Mouse (Mus musculus): ENCODE measurements at regions not wholly inside any gene's neighbourhood (a gene's known extent, or its start where the extent isn't known, plus 50 kb on each side); places are given as distances from the start of the nearest gene placed in this dataset.

DNA sequence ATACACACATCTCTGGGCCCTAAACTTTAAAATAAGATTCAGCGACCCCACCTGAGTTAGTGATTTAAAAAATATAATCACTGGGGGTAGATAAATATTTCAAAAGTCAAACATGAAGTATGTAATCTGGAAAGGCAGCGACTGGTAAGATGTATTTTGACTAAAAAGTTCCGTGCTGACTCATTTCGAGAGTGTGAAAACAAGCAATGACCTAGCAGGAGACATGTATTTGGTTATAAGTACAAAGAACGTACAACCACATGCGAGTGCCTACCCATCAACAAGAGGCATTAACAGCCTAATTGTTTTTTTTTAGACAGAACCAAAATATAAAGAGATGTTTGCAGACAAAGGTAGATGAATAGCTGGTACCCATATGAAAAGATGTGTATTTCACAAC is 57.0 kb upstream of the Pkdcc start:
- Histone ChIP-seq H3K27me3 (ENCODE audit: control insufficient read depth, insufficient read depth, low read length) (peaks cover 49% of the 10 kb centered on the region), H3K4me1 (ENCODE audit: control insufficient read depth, insufficient read depth, low read length) (peaks cover 10% of the 10 kb centered on the region), H3K36me3 (ENCODE audit: control insufficient read depth, insufficient read depth, low read length) (no peaks in the 10 kb centered on the region), H3K9ac (ENCODE audit: low read depth, low read length, severe bottlenecking) (no peak overlapping the region), H3K4me2 (replicated peaks; ENCODE audit: low read depth, low read length, severe bottlenecking) (no peak overlapping the region), H3K27ac (replicated peaks; ENCODE audit: low read depth, low read length) (no peak overlapping the region), H3K9me3 (ENCODE audit: control insufficient read depth, low read length) (no peaks in the 10 kb centered on the region), H3K4me3 (replicated peaks; ENCODE audit: low read length) (no peak overlapping the region)
- no peak for ATAC-seq (ENCODE audit: low FRiP score, low read depth)
- no peak for TF ChIP-seq POLR2A (IDR thresholded peaks at IDR 0.05; ENCODE audit: borderline replicate concordance, extremely low read depth, insufficient read depth, insufficient read length)
- no peak for DNase-seq (ENCODE audit: low spot score)
- 88% methylated on average over 6 of the region's 6 CpGs for WGBS

DNA sequence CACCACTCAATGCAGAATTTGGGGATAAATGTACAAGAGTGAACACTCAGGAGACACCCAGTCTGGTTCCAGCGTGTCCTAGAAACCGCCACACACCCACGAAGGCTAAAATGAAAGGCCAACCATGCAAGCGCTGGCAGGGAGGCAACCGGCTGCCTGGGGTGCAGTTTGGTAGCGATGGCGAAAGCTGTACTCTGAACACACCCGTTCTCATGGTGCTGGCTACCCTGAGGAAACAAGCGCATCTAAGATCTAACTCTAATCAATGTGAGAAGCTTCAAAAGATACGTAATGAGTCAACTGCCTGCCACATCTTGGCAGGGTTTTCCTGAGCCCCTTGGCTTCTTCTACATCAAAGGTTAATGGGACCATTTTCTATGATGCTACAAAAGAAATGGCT is 56.4 kb upstream of the Pkdcc start:
- TF ChIP-seq POLR2A (IDR thresholded peaks at IDR 0.05; ENCODE audit: borderline replicate concordance, extremely low read depth, insufficient read depth, insufficient read length): no peak
- Histone ChIP-seq H3K9ac (ENCODE audit: low read depth, low read length, severe bottlenecking) (no peak overlapping the region), H3K27ac (replicated peaks; ENCODE audit: low read depth, low read length) (no peak overlapping the region), H3K9me3 (ENCODE audit: control insufficient read depth, low read length) (no peaks in the 10 kb centered on the region), H3K36me3 (ENCODE audit: control insufficient read depth, insufficient read depth, low read length) (no peaks in the 10 kb centered on the region), H3K27me3 (ENCODE audit: control insufficient read depth, insufficient read depth, low read length) (peaks cover 55% of the 10 kb centered on the region), H3K4me3 (replicated peaks; ENCODE audit: low read length) (no peak overlapping the region), H3K4me1 (ENCODE audit: control insufficient read depth, insufficient read depth, low read length) (peaks cover 10% of the 10 kb centered on the region), H3K4me2 (replicated peaks; ENCODE audit: low read depth, low read length, severe bottlenecking) (no peak overlapping the region)
- WGBS: 83% methylated on average over 10 of the region's 10 CpGs
- ATAC-seq (ENCODE audit: low FRiP score, low read depth) (no peak), DNase-seq (ENCODE audit: low spot score) (no peak)

DNA sequence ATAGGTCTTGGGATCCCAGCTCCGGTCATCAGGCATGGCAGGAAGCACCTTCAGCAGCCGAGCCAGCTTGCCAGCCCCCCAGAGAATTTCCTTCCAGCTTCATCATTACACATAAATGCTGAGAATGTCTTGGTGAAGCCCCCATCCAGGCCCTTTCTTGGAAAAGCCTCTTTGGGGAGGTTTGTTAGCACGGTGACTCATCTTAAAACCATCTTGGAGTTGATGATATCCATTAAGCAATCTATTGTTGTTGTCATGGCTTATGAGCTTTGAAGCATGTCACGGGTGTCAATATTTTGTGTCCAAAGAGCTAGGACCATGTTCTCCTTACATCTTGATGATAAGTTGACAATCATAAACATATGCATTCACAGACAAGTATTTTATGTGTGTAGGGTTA is 55.5 kb upstream of the Pkdcc start:
- Histone ChIP-seq H3K9me3 (ENCODE audit: control insufficient read depth, low read length) (no peaks in the 10 kb centered on the region), H3K36me3 (ENCODE audit: control insufficient read depth, insufficient read depth, low read length) (no peaks in the 10 kb centered on the region), H3K27me3 (ENCODE audit: control insufficient read depth, insufficient read depth, low read length) (peaks cover 64% of the 10 kb centered on the region), H3K27ac (replicated peaks; ENCODE audit: low read depth, low read length) (no peak overlapping the region), H3K4me3 (replicated peaks; ENCODE audit: low read length) (no peak overlapping the region), H3K4me1 (ENCODE audit: control insufficient read depth, insufficient read depth, low read length) (peaks cover 10% of the 10 kb centered on the region), H3K9ac (ENCODE audit: low read depth, low read length, severe bottlenecking) (no peak overlapping the region), H3K4me2 (replicated peaks; ENCODE audit: low read depth, low read length, severe bottlenecking) (no peak overlapping the region)
- no peak for DNase-seq (ENCODE audit: low spot score)
- TF ChIP-seq POLR2A (IDR thresholded peaks at IDR 0.05; ENCODE audit: borderline replicate concordance, extremely low read depth, insufficient read depth, insufficient read length): no peak
- no peak for ATAC-seq (ENCODE audit: low FRiP score, low read depth)
- WGBS: 82% methylated on average over 4 of the region's 4 CpGs

GRCm38 (mm10) chr17:83160296-83160695 is 54.8 kb upstream of the Pkdcc start:
- no peak overlapping the region for H3K4me2 ChIP-seq (replicated peaks; ENCODE audit: low read depth, low read length, severe bottlenecking)
- ATAC-seq (ENCODE audit: low FRiP score, low read depth) (no peak), DNase-seq (ENCODE audit: low spot score) (no peak)
- H3K27ac ChIP-seq (replicated peaks; ENCODE audit: low read depth, low read length): no peak overlapping the region
- no peaks in the 10 kb centered on the region for H3K9me3 ChIP-seq (ENCODE audit: control insufficient read depth, low read length)
- no peak overlapping the region for H3K9ac ChIP-seq (ENCODE audit: low read depth, low read length, severe bottlenecking)
- no peaks in the 10 kb centered on the region for H3K36me3 ChIP-seq (ENCODE audit: control insufficient read depth, insufficient read depth, low read length)
- H3K27me3 ChIP-seq (ENCODE audit: control insufficient read depth, insufficient read depth, low read length): peaks cover 67% of the 10 kb centered on the region
- H3K4me1 ChIP-seq (ENCODE audit: control insufficient read depth, insufficient read depth, low read length): peaks cover 10% of the 10 kb centered on the region
- no peak for TF ChIP-seq POLR2A (IDR thresholded peaks at IDR 0.05; ENCODE audit: borderline replicate concordance, extremely low read depth, insufficient read depth, insufficient read length)
- no peak overlapping the region for H3K4me3 ChIP-seq (replicated peaks; ENCODE audit: low read length)
- 61% methylated on average over 4 of the region's 4 CpGs for WGBS

DNA sequence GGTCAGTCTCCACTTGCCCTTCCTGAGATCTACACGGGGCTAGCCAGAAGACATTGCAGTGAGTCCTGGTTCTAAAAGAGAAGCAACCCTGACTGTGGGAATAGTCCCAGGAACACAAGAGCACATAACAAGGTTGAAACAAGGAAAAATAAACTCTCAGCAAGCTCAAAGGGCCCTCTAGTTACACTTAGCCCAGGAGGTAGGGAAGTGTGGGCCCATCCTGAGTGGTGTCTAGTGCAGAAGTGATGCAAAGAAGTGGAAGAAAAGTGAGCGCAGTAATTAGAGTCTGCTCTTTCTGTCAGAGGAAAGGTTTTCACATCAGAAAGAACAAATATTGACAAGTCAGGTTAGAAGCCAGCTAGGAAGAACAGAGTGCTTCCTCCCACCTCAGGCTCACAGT is 53.4 kb upstream of the Pkdcc start:
- DNase-seq (ENCODE audit: low spot score) (no peak), ATAC-seq (ENCODE audit: low FRiP score, low read depth) (no peak)
- Histone ChIP-seq H3K4me1 (ENCODE audit: control insufficient read depth, insufficient read depth, low read length) (peaks cover 8% of the 10 kb centered on the region), H3K9ac (ENCODE audit: low read depth, low read length, severe bottlenecking) (no peak overlapping the region), H3K4me3 (replicated peaks; ENCODE audit: low read length) (no peak overlapping the region), H3K27me3 (ENCODE audit: control insufficient read depth, insufficient read depth, low read length) (peaks cover 65% of the 10 kb centered on the region), H3K4me2 (replicated peaks; ENCODE audit: low read depth, low read length, severe bottlenecking) (no peak overlapping the region), H3K9me3 (ENCODE audit: control insufficient read depth, low read length) (no peaks in the 10 kb centered on the region), H3K36me3 (ENCODE audit: control insufficient read depth, insufficient read depth, low read length) (no peaks in the 10 kb centered on the region), H3K27ac (replicated peaks; ENCODE audit: low read depth, low read length) (no peak overlapping the region)
- 63% methylated on average over 2 of the region's 2 CpGs for WGBS
- no peak for TF ChIP-seq POLR2A (IDR thresholded peaks at IDR 0.05; ENCODE audit: borderline replicate concordance, extremely low read depth, insufficient read depth, insufficient read length)

DNA sequence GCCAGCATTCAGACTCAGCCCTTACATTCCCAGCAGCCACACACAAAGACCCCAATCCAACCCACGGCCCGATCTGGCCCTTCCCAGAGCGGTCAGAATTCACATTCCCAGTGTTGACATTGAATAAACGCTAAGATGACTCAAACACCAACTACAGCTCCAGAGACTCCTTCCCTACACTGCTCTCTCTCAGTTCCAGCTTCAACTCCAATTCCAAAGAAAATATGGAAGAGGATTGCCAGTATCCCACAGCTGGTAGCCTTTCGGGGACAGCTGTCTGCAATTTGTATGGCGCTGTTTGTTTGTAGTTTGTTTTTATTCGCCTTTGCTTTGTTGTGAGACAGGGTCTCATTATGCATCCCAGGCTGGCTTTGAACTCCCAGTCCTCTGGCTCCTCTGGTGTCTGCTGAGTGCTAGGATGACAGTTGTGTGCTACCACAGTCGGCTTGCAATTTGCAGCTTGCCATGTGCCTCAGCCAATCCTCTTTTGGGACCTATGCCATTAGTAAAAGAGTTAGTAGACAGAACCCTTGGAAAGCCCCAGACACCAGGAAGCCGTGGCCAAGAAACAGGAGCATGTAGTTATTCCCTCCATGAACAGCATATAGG is 51.0 kb upstream of the Pkdcc start:
- Histone ChIP-seq H3K27me3 (ENCODE audit: control insufficient read depth, insufficient read depth, low read length) (peaks cover 47% of the 10 kb centered on the region), H3K4me1 (ENCODE audit: control insufficient read depth, insufficient read depth, low read length) (peaks cover 9% of the 10 kb centered on the region), H3K9me3 (ENCODE audit: control insufficient read depth, low read length) (no peaks in the 10 kb centered on the region), H3K4me2 (replicated peaks; ENCODE audit: low read depth, low read length, severe bottlenecking) (no peak overlapping the region), H3K9ac (ENCODE audit: low read depth, low read length, severe bottlenecking) (no peak overlapping the region), H3K4me3 (replicated peaks; ENCODE audit: low read length) (no peak overlapping the region), H3K36me3 (ENCODE audit: control insufficient read depth, insufficient read depth, low read length) (no peaks in the 10 kb centered on the region), H3K27ac (replicated peaks; ENCODE audit: low read depth, low read length) (no peak overlapping the region)
- DNase-seq (ENCODE audit: low spot score): no peak
- no peak for ATAC-seq (ENCODE audit: low FRiP score, low read depth)
- no peak for TF ChIP-seq POLR2A (IDR thresholded peaks at IDR 0.05; ENCODE audit: borderline replicate concordance, extremely low read depth, insufficient read depth, insufficient read length)
- WGBS: 11% methylated on average over 9 of the region's 9 CpGs
